Comparison of ENCODE assay signal across 10 mouse cellular contexts in genomic region chr4:139624706-139625105, GRCm38 (mm10). TPM values are rescaled to one million over a fixed set of nuclear protein-coding genes. Genes with fewer than 3 reads are reported as not detected.
DNase-seq lines count a peak whose midpoint lies in the region; ATAC-seq and TF ChIP-seq lines count a peak whose summit lies in the region.
"Had no signal": no experiment of that assay in that cellular context is flagged by ENCODE, and none has a peak within 500 bp of the region (broad histone marks: within the 10 kb centered on the region; RNA-seq: fewer than 3 reads in every experiment).

No protein-coding gene starts in this region.

- intact Hi-C loops in heart, postnatal 36 days (cut with DNase I): no loop called here

- H3K9me3 ChIP-seq in forebrain, postnatal 0 days (ENCODE audit: low read length): no peaks in the 10 kb centered on the region
- no peaks in the 10 kb centered on the region for H3K9me3 ChIP-seq in forebrain, embryonic 11.5 days (ENCODE audit: control insufficient read depth, low read length)
- no peaks in the 10 kb centered on the region for H3K9me3 ChIP-seq in lung, embryonic 15.5 days

- DNase-seq in forebrain, postnatal 0 days: no peak
- no peak for DNase-seq in forebrain, embryonic 11.5 days (ENCODE audit: low spot score)
- peak; percentile 28 for DNase-seq in adipocyte (ENCODE audit: low spot score)
- peak; percentile 88 for DNase-seq in kidney, adult 9 months
- DNase-seq in retina, postnatal 1 day: no peak
- no peak for DNase-seq in right cerebral cortex, postnatal 25 days
- no peak for DNase-seq in heart, postnatal 36 days
- DNase-seq: cerebellum, adult 2 months had no signal

- H3K4me3 ChIP-seq in forebrain, postnatal 0 days (ENCODE audit: low read depth, low read length): no peak overlapping the region
- H3K4me3 ChIP-seq in forebrain, embryonic 11.5 days (ENCODE audit: low read depth, low read length): no peak overlapping the region
- H3K4me3 ChIP-seq in lung, embryonic 15.5 days: no peak overlapping the region

- no peaks in the 10 kb centered on the region for H3K36me3 ChIP-seq in forebrain, postnatal 0 days (ENCODE audit: insufficient read depth)
- no peaks in the 10 kb centered on the region for H3K36me3 ChIP-seq in forebrain, embryonic 11.5 days (ENCODE audit: control insufficient read depth, insufficient read depth, low read length)
- H3K36me3 ChIP-seq in lung, embryonic 15.5 days: no peaks in the 10 kb centered on the region

- 72% methylated on average over 10 of the region's 10 CpGs for WGBS in forebrain, postnatal 0 days
- 81% methylated on average over 10 of the region's 10 CpGs for WGBS in forebrain, embryonic 11.5 days
- 58% methylated on average over 10 of the region's 10 CpGs for WGBS in lung, embryonic 15.5 days

- no peak overlapping the region for H3K27ac ChIP-seq in forebrain, postnatal 0 days (ENCODE audit: low read depth, low read length)
- H3K27ac ChIP-seq in forebrain, embryonic 11.5 days (ENCODE audit: low read depth, low read length): no peak overlapping the region
- no peak overlapping the region for H3K27ac ChIP-seq in lung, embryonic 15.5 days

- H3K9ac ChIP-seq in forebrain, postnatal 0 days: no peak overlapping the region
- no peak overlapping the region for H3K9ac ChIP-seq in forebrain, embryonic 11.5 days (ENCODE audit: low read length)
- no peak overlapping the region for H3K9ac ChIP-seq in lung, embryonic 15.5 days

- peak overlapping the region; percentile 83 for H3K4me2 ChIP-seq in forebrain, postnatal 0 days (ENCODE audit: low read depth)
- no peak overlapping the region for H3K4me2 ChIP-seq in forebrain, embryonic 11.5 days (ENCODE audit: low read depth, low read length, severe bottlenecking)
- H3K4me2 ChIP-seq in lung, embryonic 15.5 days: peak overlapping the region; percentile 85; the same call in 1 of the 2 replicates

- TF ChIP-seq CTCF in forebrain, postnatal 0 days (IDR thresholded peaks at IDR 0.05; ENCODE audit: low read depth): no peak

- peaks cover 13% of the 10 kb centered on the region for H3K4me1 ChIP-seq in forebrain, postnatal 0 days (ENCODE audit: insufficient read depth)
- peaks cover 3% of the 10 kb centered on the region; the same call in 1 of the 2 replicates for H3K4me1 ChIP-seq in forebrain, embryonic 11.5 days (replicated peaks; ENCODE audit: control insufficient read depth, insufficient read depth, low read length)
- peaks cover 27% of the 10 kb centered on the region for H3K4me1 ChIP-seq in lung, embryonic 15.5 days

- no peaks in the 10 kb centered on the region for H3K27me3 ChIP-seq in forebrain, postnatal 0 days (ENCODE audit: insufficient read depth, low read length)
- no peaks in the 10 kb centered on the region for H3K27me3 ChIP-seq in forebrain, embryonic 11.5 days (ENCODE audit: control insufficient read depth, insufficient read depth, low read length)
- no peaks in the 10 kb centered on the region for H3K27me3 ChIP-seq in lung, embryonic 15.5 days

- ATAC-seq in forebrain, postnatal 0 days: no peak
- ATAC-seq in forebrain, embryonic 11.5 days (replicated peaks; ENCODE audit: low FRiP score): no peak
- no peak for ATAC-seq in lung, embryonic 15.5 days (ENCODE audit: borderline replicate concordance, extremely low read depth, low FRiP score, low TSS enrichment)

RNA-seq across cellular contexts. Expression of gene Aldh4a1, which starts 2.0 kb away (rescaled TPM):
- 27.7 and 29.1 TPM in 2 replicates for total RNA-seq in forebrain, postnatal 0 days (2014; rRNA removed)
- polyA plus RNA-seq in forebrain, postnatal 0 days (2015; fragmentation: Nextera tagmentation; extraction: Ambion mirVana): 19.3 and 25.7 TPM in 2 replicates
- 14.5 and 16.2 TPM in 2 replicates for polyA plus RNA-seq in forebrain, embryonic 11.5 days (2014; fragmentation: Nextera tagmentation; extraction: Ambion mirVana)
- 25.3 and 27.4 TPM in 2 replicates for polyA plus RNA-seq in lung, embryonic 15.5 days (2015; fragmentation: Nextera tagmentation; extraction: Ambion mirVana)
- total RNA-seq in heart, postnatal 36 days (2021): 10 to 100 TPM; 73.7 to 76.3 TPM

RNA-seq across cellular contexts. Expression of gene Gm21969, which starts 21.7 kb away (rescaled TPM):
- total RNA-seq in forebrain, postnatal 0 days (2014; rRNA removed): 0.08 TPM in 1 of 2 replicates, not detected in the other
- polyA plus RNA-seq in forebrain, postnatal 0 days (2015; fragmentation: Nextera tagmentation; extraction: Ambion mirVana): not detected in 2 replicates
- polyA plus RNA-seq in forebrain, embryonic 11.5 days (2014; fragmentation: Nextera tagmentation; extraction: Ambion mirVana): not detected in 2 replicates
- polyA plus RNA-seq in lung, embryonic 15.5 days (2015; fragmentation: Nextera tagmentation; extraction: Ambion mirVana): not detected in 2 replicates
- not detected for total RNA-seq in heart, postnatal 36 days (2021)
- total RNA-seq: CH12.LX had no signal

RNA-seq across cellular contexts. Expression of gene Tas1r2, which starts 28.6 kb away (rescaled TPM):
- 0.05 TPM in 1 of 2 replicates, not detected in the other for total RNA-seq in forebrain, postnatal 0 days (2014; rRNA removed)
- polyA plus RNA-seq in forebrain, postnatal 0 days (2015; fragmentation: Nextera tagmentation; extraction: Ambion mirVana): not detected in 2 replicates
- not detected in 2 replicates for polyA plus RNA-seq in forebrain, embryonic 11.5 days (2014; fragmentation: Nextera tagmentation; extraction: Ambion mirVana)
- polyA plus RNA-seq in lung, embryonic 15.5 days (2015; fragmentation: Nextera tagmentation; extraction: Ambion mirVana): not detected in 2 replicates
- not detected for total RNA-seq in heart, postnatal 36 days (2021)
- total RNA-seq: CH12.LX had no signal
- polyA plus RNA-seq: cerebellum, adult 2 months had no signal

Comparison
In these comparisons a context has a peak if more than half of its experiments do, and no peak if none do; other contexts are left out.
1. DNase-seq: peak in adipocyte (single experiment) and kidney, adult 9 months (single experiment); none in forebrain, postnatal 0 days (single experiment), forebrain, embryonic 11.5 days (single experiment), retina, postnatal 1 day (single experiment), right cerebral cortex, postnatal 25 days (single experiment) and heart, postnatal 36 days (0 of 2).